Mouse (Mus musculus) ES-E14 (cell line): ENCODE measurements around the gene Dhx40. TPM values are rescaled to one million over a fixed set of nuclear protein-coding genes. Genes with fewer than 3 reads are reported as not detected.
"Not testable (repeated sequence)": the region's sequence is repeated elsewhere in the genome, so short reads cannot be mapped to it uniquely, and the experiment has no call there.

Experiments
- DNase-seq: peaks from one replicate; pipeline ENCODE4 v3.0.0-alpha.2; 2013; ENCODE audit warnings: low read depth, low spot score
- H3K27ac ChIP-seq: 2 replicates; pipeline ENCODE4 v1.5.1; 2012; ENCODE audit warnings: low read depth, mild to moderate bottlenecking, low read length, moderate library complexity, mixed read lengths; ENCODE audit not compliant: poor library complexity, insufficient read depth, severe bottlenecking
- H3K36me3 ChIP-seq: 2 replicates; pipeline ENCODE4 v1.6.1; 2012; ENCODE audit warnings: mild to moderate bottlenecking, low read length, moderate library complexity, mixed read lengths; ENCODE audit not compliant: control insufficient read depth, poor library complexity, insufficient read depth, severe bottlenecking
- H3K4me1 ChIP-seq, 2 experiments: fragments of 150-350 bp in 1 of 2; sonication (generic) in 1 of 2; 2 replicates each; pipeline ENCODE4 v1.6.1; 2012; ENCODE audit warnings: low read length in 2 of 2, mild to moderate bottlenecking in 1 of 2, mixed read lengths in 1 of 2; ENCODE audit not compliant: control insufficient read depth in 2 of 2, insufficient read depth in 2 of 2, poor library complexity in 1 of 2
- H3K4me3 ChIP-seq, 2 experiments: fragments of 150-350 bp in 1 of 2; sonication (generic) in 1 of 2; 2 replicates each; pipeline ENCODE4 v1.5.1; 2012; ENCODE audit warnings: low read length in 2 of 2, low read depth in 1 of 2, mild to moderate bottlenecking in 1 of 2, mixed read lengths in 1 of 2; ENCODE audit not compliant: insufficient read depth in 1 of 2, poor library complexity in 1 of 2, severe bottlenecking in 1 of 2
- H3K9ac ChIP-seq: 2 replicates; pipeline ENCODE4 v1.6.1; 2012; ENCODE audit warnings: low read depth, mild to moderate bottlenecking, low read length, mixed read lengths; ENCODE audit not compliant: poor library complexity, insufficient read depth, severe bottlenecking
- H3K9me3 ChIP-seq: fragments of 150-350 bp; sonication (generic); 2 replicates; pipeline ENCODE4 v1.6.1; 2012; ENCODE audit warnings: low read depth, mild to moderate bottlenecking, low read length; ENCODE audit not compliant: control insufficient read depth, insufficient read depth
- CHD2 ChIP-seq: IDR thresholded peaks from 2 replicates; pipeline ENCODE4 v1.6.1; 2014; ENCODE audit warnings: mild to moderate bottlenecking, low read depth, low read length, inconsistent platforms
- HCFC1 ChIP-seq: IDR thresholded peaks from 2 replicates; pipeline ENCODE4 v1.6.1; 2012; ENCODE audit warnings: low read length, inconsistent platforms, borderline replicate concordance; ENCODE audit not compliant: insufficient read depth
- MAFK ChIP-seq: IDR thresholded peaks from 2 replicates; pipeline ENCODE4 v1.6.1; 2014; ENCODE audit warnings: mild to moderate bottlenecking, low read depth, low read length, inconsistent platforms; ENCODE audit not compliant: insufficient read depth
- ZC3H11A ChIP-seq: IDR thresholded peaks from 2 replicates; pipeline ENCODE4 v1.6.1; 2012; ENCODE audit warnings: low read depth, mild to moderate bottlenecking, inconsistent platforms, low read length, borderline replicate concordance
- ZNF384 ChIP-seq: IDR thresholded peaks from 2 replicates; pipeline ENCODE4 v1.6.1; 2012; ENCODE audit warnings: low read depth, low read length, inconsistent platforms
- in situ Hi-C, 2 experiments: fragments of 600-800 bp; cut with MboI; formaldehyde crosslinking; loops; one replicate each; pipeline ENCODE4 v1.15.1; 2025; ENCODE audit warnings: low sequenced_read_pairs in 2 of 2, inconsistent platforms in 1 of 2; ENCODE audit not compliant: unreplicated experiment in 2 of 2
- total RNA-seq: library from RNA; depleted of rRNA; stranded (reverse); fragments of 300-350 nt; gene quantifications from 2 replicates; pipeline ENCODE4 v1.2.3, GENCODE M21; 2012

The Dhx40 gene
- total RNA-seq, 1 experiment, result 24.5 TPM

DNA sequence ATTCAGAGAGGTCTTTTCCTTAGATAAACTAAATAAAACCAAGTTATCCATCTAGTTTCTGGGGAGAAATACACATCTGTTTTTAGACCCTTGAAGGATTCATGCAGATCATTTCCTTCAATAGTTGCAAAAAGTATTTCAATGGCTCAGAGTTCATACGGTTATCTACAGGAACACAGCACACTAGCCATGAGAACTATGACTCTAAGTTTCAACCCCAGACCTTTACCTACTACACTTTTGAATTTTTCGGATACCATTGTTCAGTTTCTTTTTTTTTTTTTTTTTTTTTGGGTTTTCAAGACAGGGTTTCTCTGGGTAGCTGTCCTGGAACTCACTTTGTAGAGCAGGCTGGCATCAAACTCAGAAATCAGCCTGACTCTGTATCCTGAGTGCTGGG lies 68.1 kb downstream of the Dhx40 start:
- no peak overlapping the region for H3K27ac ChIP-seq
- 0 out of 4 replicates have a peak, but pooled peaks cover 0 to 2% of the 10 kb centered on the region in 2 experiments for H3K4me1 ChIP-seq
- TF ChIP-seq MAFK, result no peak
- TF ChIP-seq ZNF384, result no peak
- no peak for TF ChIP-seq ZC3H11A
- TF ChIP-seq CHD2, result no peak
- TF ChIP-seq HCFC1, result no peak
- no peak overlapping the region for H3K9ac ChIP-seq
- DNase-seq, result no peak
- H3K36me3 ChIP-seq, result no peaks in the 10 kb centered on the region
- no peaks in the 10 kb centered on the region for H3K9me3 ChIP-seq
- in situ Hi-C loops, result no loop called here
- H3K4me3 ChIP-seq, result no peak overlapping the region

DNA sequence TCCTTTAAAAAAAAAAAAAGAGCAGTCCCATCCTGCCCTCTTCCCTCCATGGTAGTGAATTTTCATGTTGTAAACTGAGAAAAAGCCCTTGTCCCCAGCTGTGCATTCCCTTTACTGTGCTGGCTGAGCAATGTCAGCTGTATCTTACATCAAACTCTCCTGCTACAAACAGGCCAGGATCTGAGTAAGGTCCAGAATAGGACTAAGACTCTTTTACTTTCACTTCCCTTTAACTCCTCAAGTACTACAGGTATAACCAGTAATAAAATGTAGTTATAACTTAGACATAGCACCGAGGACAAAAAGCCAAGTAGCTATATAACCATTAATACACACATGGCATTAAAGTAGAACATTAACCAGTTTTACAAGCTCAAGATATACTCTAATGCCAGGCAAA lies 68.6 kb downstream of the Dhx40 start:
- no peak for DNase-seq
- H3K4me3 ChIP-seq, result no peak overlapping the region
- no peak overlapping the region for H3K27ac ChIP-seq
- H3K9ac ChIP-seq, result no peak overlapping the region
- H3K4me1 ChIP-seq, result 0 out of 4 replicates have a peak, but pooled peaks cover 0 to 2% of the 10 kb centered on the region in 2 experiments
- no peaks in the 10 kb centered on the region for H3K9me3 ChIP-seq
- TF ChIP-seq HCFC1, result no peak
- TF ChIP-seq ZC3H11A, result no peak
- no peak for TF ChIP-seq MAFK
- no peak for TF ChIP-seq ZNF384
- TF ChIP-seq CHD2, result no peak
- in situ Hi-C loops, result no loop called here
- H3K36me3 ChIP-seq, result no peaks in the 10 kb centered on the region; the same call in 1 of the 2 replicates

DNA sequence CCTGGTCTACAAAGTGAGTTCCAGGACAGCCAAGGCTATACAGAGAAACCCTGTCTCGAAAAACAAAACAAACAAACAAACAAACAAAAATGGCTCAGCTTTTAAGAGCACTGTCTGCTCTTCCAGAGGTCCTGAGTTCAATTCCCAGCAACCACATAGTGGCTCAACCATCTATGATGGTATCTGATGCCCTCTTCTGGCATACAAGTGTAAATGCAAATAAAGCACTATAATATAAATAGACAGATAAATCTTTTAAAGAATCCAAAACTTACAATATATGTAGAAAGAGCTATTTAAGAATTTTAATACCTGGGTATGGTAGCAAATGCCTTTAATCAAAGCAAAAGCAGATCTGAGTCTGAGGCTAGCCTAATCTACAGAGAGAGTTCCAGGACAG lies 69.2 kb downstream of the Dhx40 start:
- H3K9me3 ChIP-seq, in situ Hi-C loops, H3K36me3 ChIP-seq, H3K4me1 ChIP-seq, H3K27ac ChIP-seq, DNase-seq, H3K4me3 ChIP-seq, H3K9ac ChIP-seq: not testable (repeated sequence)

DNA sequence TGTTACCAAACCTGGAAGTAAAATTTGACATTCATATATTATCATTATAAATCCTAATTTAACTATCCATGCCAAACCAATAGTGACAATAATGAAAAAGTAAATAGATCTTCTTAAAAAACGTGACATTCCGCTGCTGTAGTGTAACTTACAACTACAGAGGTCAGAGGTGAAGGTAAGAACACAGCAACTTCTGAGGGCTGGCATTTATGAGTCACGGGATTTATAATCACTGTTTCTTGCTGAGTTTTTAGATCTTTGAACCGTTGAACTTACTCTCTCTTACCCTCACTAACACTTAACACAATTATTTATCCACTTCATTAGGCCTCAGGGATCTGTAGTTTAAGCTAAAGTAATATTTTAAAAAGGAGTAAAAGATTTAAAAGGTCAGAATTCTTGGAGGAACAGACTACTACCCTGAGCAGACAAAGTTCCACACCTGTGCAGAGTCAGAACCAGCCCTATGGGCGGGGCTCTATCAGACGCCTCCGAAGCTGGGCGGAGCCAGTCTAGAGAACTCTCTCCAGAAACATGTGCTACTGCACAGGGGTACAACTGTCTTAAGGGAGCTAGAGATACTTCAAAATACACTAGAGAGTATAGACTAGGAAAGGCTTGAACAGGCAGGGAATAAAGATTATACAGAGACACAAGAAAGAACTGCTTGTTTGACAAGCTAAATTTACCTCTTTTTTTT lies 70.1 kb downstream of the Dhx40 start:
- TF ChIP-seq ZNF384 (no peak), ZC3H11A (no peak), MAFK (no peak), CHD2 (no peak)
- Histone ChIP-seq H3K4me3 (no peak overlapping the region), H3K27ac (no peak overlapping the region)

DNA sequence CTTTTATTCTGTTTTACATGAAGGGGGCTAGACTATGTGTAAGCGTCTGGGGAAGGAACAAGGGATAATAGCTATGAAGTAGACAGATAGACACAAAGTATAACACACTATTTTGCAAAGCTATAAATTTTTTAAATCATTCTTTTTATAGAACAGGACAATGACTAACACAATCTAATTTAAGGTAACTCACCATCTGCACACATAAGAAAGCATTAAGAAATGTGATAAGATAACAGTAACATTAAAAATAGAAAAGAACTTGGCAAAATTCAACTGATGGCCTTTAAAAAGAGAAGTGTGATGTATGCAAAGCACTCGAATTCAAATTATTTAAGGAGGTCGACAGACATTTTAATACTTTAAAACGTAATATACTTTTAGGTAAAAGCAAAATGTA lies 72.6 kb downstream of the Dhx40 start:
- no peaks in the 10 kb centered on the region for H3K4me1 ChIP-seq
- no peak overlapping the region for H3K9ac ChIP-seq
- no peak overlapping the region for H3K4me3 ChIP-seq
- peaks cover 2% of the 10 kb centered on the region; the same call in 1 of the 2 replicates for H3K36me3 ChIP-seq
- H3K27ac ChIP-seq, result no peak overlapping the region
- TF ChIP-seq CHD2 (no peak), ZC3H11A (no peak), MAFK (no peak), HCFC1 (no peak), ZNF384 (no peak)
- DNase-seq, result no peak
- in situ Hi-C loops, result no loop called here
- H3K9me3 ChIP-seq, result no peaks in the 10 kb centered on the region

More for the DNA sequence above, 70.1 kb downstream of the Dhx40 start:
- no peak overlapping the region for H3K9ac ChIP-seq
- no peaks in the 10 kb centered on the region for H3K9me3 ChIP-seq
- in situ Hi-C loops, result no loop called here
- H3K36me3 ChIP-seq, result peaks cover 2% of the 10 kb centered on the region; the same call in 1 of the 2 replicates
- DNase-seq, result no peak
- H3K4me1 ChIP-seq, result no peaks in the 10 kb centered on the region
